Mouse (Mus musculus) testis, adult 2 months (tissue): ENCODE measurements around the gene Gsta3.

Experiments used
- CTCF ChIP-seq: fragments of 200-500 bp; IDR thresholded peaks from 2 replicates; pipeline ENCODE4 v1.5.1; 2012; ENCODE audit warnings: low read depth, mild to moderate bottlenecking, inconsistent platforms, low read length, moderate library complexity; ENCODE audit not compliant: control insufficient read depth, insufficient read depth, insufficient replicate concordance
- POLR2A ChIP-seq: fragments of 200-500 bp; IDR thresholded peaks from 2 replicates; pipeline ENCODE4 v1.6.1; 2012; ENCODE audit warnings: low read depth, mild to moderate bottlenecking, inconsistent platforms, low read length, moderate library complexity; ENCODE audit not compliant: control insufficient read depth

GRCm38 (mm10) chr1:21253303-21253650 lies 12.9 kb downstream of the Gsta3 start:
- no peak for TF ChIP-seq POLR2A
- no peak for TF ChIP-seq CTCF
